Mouse (Mus musculus): Measurements from ENCODE around the gene Onecut1.

Gene Onecut1

GRCm38 (mm10) chr9:74861561-74861980, at the start of gene Onecut1:
Gene Onecut1 (plus strand): TSS chr9:74861921.
- DNase-seq (ENCODE audit: low read depth, low spot score): no peak

- no peak for DNase-seq (ENCODE audit: low read depth, low spot score)
Observed at GRCm38 (mm10) chr9:74819736-74820511, 41.8 kb upstream of the Onecut1 start.

GRCm38 (mm10) chr9:74825102-74825501, 36.6 kb upstream of the Onecut1 start:
- no peak for DNase-seq (ENCODE audit: low read depth, low spot score)

- no peak for DNase-seq (ENCODE audit: low read depth, low spot score)
Observed at GRCm38 (mm10) chr9:74829206-74829605, 32.5 kb upstream of the Onecut1 start.

GRCm38 (mm10) chr9:74842890-74843289, 18.8 kb upstream of the Onecut1 start:
- no peak for DNase-seq (ENCODE audit: low read depth, low spot score)

GRCm38 (mm10) chr9:74846867-74847830, 14.6 kb upstream of the Onecut1 start:
- no peak for DNase-seq (ENCODE audit: low read depth, low spot score)

GRCm38 (mm10) chr9:74848411-74849194, 13.1 kb upstream of the Onecut1 start:
- DNase-seq (ENCODE audit: low read depth, low spot score): no peak

GRCm38 (mm10) chr9:74849195-74849978, 12.3 kb upstream of the Onecut1 start:
- no peak for DNase-seq (ENCODE audit: low read depth, low spot score)

GRCm38 (mm10) chr9:74849979-74850780, 11.5 kb upstream of the Onecut1 start:
- DNase-seq (ENCODE audit: low read depth, low spot score): no peak

GRCm38 (mm10) chr9:74850781-74851145, 11.0 kb upstream of the Onecut1 start:
- DNase-seq (ENCODE audit: low read depth, low spot score): no peak

GRCm38 (mm10) chr9:74851601-74852000, 10.1 kb upstream of the Onecut1 start:
- DNase-seq (ENCODE audit: low read depth, low spot score): no peak

GRCm38 (mm10) chr9:74852361-74852760, 9.4 kb upstream of the Onecut1 start:
- no peak for DNase-seq (ENCODE audit: low read depth, low spot score)

- no peak for DNase-seq (ENCODE audit: low read depth, low spot score)
Observed at GRCm38 (mm10) chr9:74853191-74854072, 8.3 kb upstream of the Onecut1 start.

GRCm38 (mm10) chr9:74854073-74854591, 7.6 kb upstream of the Onecut1 start:
- no peak for DNase-seq (ENCODE audit: low read depth, low spot score)

GRCm38 (mm10) chr9:74855446-74855845, 6.3 kb upstream of the Onecut1 start:
- DNase-seq (ENCODE audit: low read depth, low spot score): no peak

- DNase-seq (ENCODE audit: low read depth, low spot score): no peak
Observed at GRCm38 (mm10) chr9:74856578-74857507, 4.9 kb upstream of the Onecut1 start.

- no peak for DNase-seq (ENCODE audit: low read depth, low spot score)
Observed at GRCm38 (mm10) chr9:74857508-74857840, 4.2 kb upstream of the Onecut1 start.

GRCm38 (mm10) chr9:74858111-74858510, 3.6 kb upstream of the Onecut1 start:
- no peak for DNase-seq (ENCODE audit: low read depth, low spot score)
